Mouse (Mus musculus) testis, adult 2 months (tissue): Measurements from ENCODE around the gene Prr5l. TPM values are rescaled to one million over a fixed set of nuclear protein-coding genes. Genes with fewer than 3 reads are reported as not detected.

Experiments
- H3K27ac ChIP-seq: fragments of 200-500 bp; 2 replicates; pipeline ENCODE4 v1.5.1; 2012; ENCODE audit warnings: low read depth, low read length; ENCODE audit not compliant: control insufficient read depth, insufficient read depth
- H3K27me3 ChIP-seq: fragments of 200-500 bp; 2 replicates; pipeline ENCODE4 v1.6.1; 2012; ENCODE audit warnings: mild to moderate bottlenecking, low read length, moderate library complexity; ENCODE audit not compliant: control insufficient read depth, insufficient read depth
- H3K36me3 ChIP-seq: fragments of 200-500 bp; 2 replicates; pipeline ENCODE4 v1.6.1; 2012; ENCODE audit warnings: mild to moderate bottlenecking, low read length; ENCODE audit not compliant: control insufficient read depth, insufficient read depth
- H3K4me1 ChIP-seq: fragments of 200-500 bp; 2 replicates; pipeline ENCODE4 v1.6.1; 2012; ENCODE audit warnings: low read length; ENCODE audit not compliant: control insufficient read depth, insufficient read depth
- H3K4me3 ChIP-seq: fragments of 200-500 bp; 2 replicates; pipeline ENCODE4 v1.5.1; 2012; ENCODE audit warnings: low read depth, mild to moderate bottlenecking, low read length, moderate library complexity, mixed read lengths; ENCODE audit not compliant: control insufficient read depth
- CTCF ChIP-seq: fragments of 200-500 bp; IDR thresholded peaks from 2 replicates; pipeline ENCODE4 v1.5.1; 2012; ENCODE audit warnings: low read depth, mild to moderate bottlenecking, inconsistent platforms, low read length, moderate library complexity; ENCODE audit not compliant: control insufficient read depth, insufficient read depth, insufficient replicate concordance
- POLR2A ChIP-seq: fragments of 200-500 bp; IDR thresholded peaks from 2 replicates; pipeline ENCODE4 v1.6.1; 2012; ENCODE audit warnings: low read depth, mild to moderate bottlenecking, inconsistent platforms, low read length, moderate library complexity; ENCODE audit not compliant: control insufficient read depth
- polyA plus RNA-seq: library from polyadenylated mRNA; depleted of rRNA; stranded (reverse); fragments of >200 nt; gene quantifications from 2 replicates; pipeline ENCODE4 v1.2.3, GENCODE M21; 2012

Gene Prr5l
- polyA plus RNA-seq, 1 experiment: 1.1 TPM

- H3K4me1 ChIP-seq: peaks cover 2% of the 10 kb centered on the region; the same call in 1 of the 2 replicates
- H3K36me3 ChIP-seq: no peaks in the 10 kb centered on the region
- TF ChIP-seq POLR2A (no peak), CTCF (no peak)
- no peaks in the 10 kb centered on the region for H3K27me3 ChIP-seq
- no peak overlapping the region for H3K4me3 ChIP-seq
- H3K27ac ChIP-seq: no peak overlapping the region
Observed at GRCm38 (mm10) chr2:101832361-101832760, 50.5 kb downstream of the Prr5l start.

DNA sequence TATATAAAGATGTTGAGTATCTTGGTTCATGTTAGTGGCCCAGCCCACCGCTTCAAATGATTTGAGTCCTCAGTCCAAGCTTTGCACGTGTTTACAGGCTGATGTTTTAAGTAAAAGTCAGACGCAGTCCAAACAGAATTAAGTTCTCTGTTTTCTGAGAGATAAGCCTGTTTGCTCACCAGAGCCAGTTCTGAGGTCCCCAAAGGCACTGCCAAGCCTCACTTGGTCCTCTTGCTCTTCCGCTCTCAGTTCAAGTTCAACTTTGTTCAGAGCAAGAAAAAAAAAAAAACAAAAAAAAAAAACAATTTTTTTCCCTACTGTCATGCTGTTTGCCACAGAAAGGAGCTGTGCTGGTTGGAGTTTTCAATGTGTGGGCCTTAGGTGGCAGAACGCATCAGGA is 51.0 kb downstream of the Prr5l start:
- Histone ChIP-seq H3K4me3 (no peak overlapping the region), H3K27me3 (no peaks in the 10 kb centered on the region), H3K27ac (no peak overlapping the region), H3K4me1 (peaks cover 2% of the 10 kb centered on the region; the same call in 1 of the 2 replicates), H3K36me3 (no peaks in the 10 kb centered on the region)
- TF ChIP-seq CTCF (no peak), POLR2A (no peak)

GRCm38 (mm10) chr2:101830186-101830915 is 52.5 kb downstream of the Prr5l start:
- Histone ChIP-seq H3K27me3 (no peaks in the 10 kb centered on the region), H3K27ac (no peak overlapping the region), H3K36me3 (no peaks in the 10 kb centered on the region), H3K4me3 (no peak overlapping the region), H3K4me1 (peaks cover 2% of the 10 kb centered on the region; the same call in 1 of the 2 replicates)
- TF ChIP-seq POLR2A (no peak), CTCF (no peak)

DNA sequence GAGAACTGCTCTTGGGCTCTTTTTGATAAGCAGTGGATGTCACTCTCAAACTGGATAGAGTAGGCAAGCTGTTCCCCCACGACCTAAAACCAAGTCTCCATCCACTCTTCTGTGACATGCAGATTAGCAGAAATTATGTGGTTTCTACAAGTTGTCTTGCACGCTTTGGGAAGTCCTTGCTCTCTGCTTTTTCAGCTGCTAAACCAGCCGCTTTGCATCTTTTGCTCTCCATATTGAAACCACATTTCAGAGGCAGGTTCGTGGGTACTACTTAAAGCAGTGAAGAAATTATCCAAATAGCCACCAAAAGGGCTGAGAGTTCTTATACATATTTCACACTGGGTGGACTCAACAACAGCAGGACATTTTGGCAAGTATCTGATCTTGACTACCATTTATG is 53.8 kb downstream of the Prr5l start:
- no peak overlapping the region for H3K27ac ChIP-seq
- H3K27me3 ChIP-seq: no peaks in the 10 kb centered on the region
- no peaks in the 10 kb centered on the region for H3K36me3 ChIP-seq
- peaks cover 2% of the 10 kb centered on the region; the same call in 1 of the 2 replicates for H3K4me1 ChIP-seq
- no peak overlapping the region for H3K4me3 ChIP-seq
- no peak for TF ChIP-seq POLR2A
- TF ChIP-seq CTCF: no peak

DNA sequence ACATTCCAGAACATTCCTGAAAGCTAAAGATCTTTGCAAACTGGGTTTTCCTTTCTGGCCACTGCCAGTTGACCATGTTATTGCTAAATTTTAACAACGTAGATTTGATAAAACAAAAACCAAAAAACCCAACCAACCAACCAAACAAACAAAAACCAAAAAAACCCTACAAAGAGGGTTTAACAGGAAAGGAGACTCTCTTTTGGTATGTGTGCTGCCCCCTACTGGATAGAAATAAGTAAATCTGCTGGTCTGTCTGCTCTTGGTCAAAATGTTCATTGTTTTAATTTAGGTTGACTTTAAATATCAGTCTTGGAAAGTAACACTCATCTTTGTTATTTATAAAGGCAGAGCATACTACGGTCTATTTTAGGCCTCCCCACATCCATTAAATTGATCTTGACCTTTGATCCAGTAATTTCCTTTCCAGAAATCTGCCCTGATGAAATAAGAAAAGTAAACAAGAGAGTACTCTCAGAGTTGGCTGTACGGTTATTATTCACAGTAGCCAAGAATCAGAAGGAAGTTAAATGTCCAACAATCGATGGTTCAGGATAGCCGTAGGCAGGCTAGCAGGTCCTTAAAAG is 54.7 kb downstream of the Prr5l start:
- H3K27ac ChIP-seq: no peak overlapping the region
- H3K36me3 ChIP-seq: no peaks in the 10 kb centered on the region
- TF ChIP-seq CTCF (no peak), POLR2A (no peak)
- H3K4me1 ChIP-seq: peaks cover 2% of the 10 kb centered on the region; the same call in 1 of the 2 replicates
- H3K4me3 ChIP-seq: no peak overlapping the region
- no peaks in the 10 kb centered on the region for H3K27me3 ChIP-seq

GRCm38 (mm10) chr2:101827626-101828025 is 55.2 kb downstream of the Prr5l start:
- TF ChIP-seq POLR2A: no peak
- no peak for TF ChIP-seq CTCF
- H3K27ac ChIP-seq: no peak overlapping the region
- no peak overlapping the region for H3K4me3 ChIP-seq
- no peaks in the 10 kb centered on the region for H3K36me3 ChIP-seq
- H3K4me1 ChIP-seq: peaks cover 2% of the 10 kb centered on the region; the same call in 1 of the 2 replicates
- H3K27me3 ChIP-seq: no peaks in the 10 kb centered on the region

DNA sequence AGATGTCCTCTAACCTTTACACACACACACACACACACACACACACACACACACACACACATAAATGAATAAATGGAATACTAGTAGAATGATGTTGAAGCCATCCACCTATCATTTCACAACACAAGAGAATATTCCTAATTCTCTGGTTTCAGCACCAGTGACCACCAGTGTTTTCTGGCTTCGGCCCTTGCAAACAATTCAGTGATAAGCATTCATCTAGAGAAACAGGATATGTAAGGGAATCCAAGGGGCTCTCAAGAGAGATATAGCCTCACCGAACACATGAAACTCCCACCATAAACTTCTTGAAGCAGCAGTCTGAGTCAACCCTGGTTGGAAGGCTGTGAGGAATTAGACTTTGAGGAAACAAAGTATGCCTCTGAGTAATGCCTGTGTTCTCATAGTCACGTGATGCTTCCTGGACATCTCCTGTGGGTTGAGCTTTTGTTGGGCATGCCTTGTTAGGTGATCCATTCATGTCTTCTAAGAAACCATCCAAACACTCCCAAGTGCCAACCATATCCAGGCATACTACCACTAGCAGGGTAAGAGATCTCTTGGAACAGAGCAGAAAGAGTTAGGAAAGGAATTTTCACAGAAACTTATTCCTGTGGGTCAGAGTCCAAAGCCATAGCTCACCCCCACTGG is 55.8 kb downstream of the Prr5l start:
- TF ChIP-seq CTCF (no peak), POLR2A (no peak)
- Histone ChIP-seq H3K27me3 (no peaks in the 10 kb centered on the region), H3K4me3 (no peak overlapping the region), H3K36me3 (no peaks in the 10 kb centered on the region), H3K27ac (no peak overlapping the region), H3K4me1 (peaks cover 2% of the 10 kb centered on the region; the same call in 1 of the 2 replicates)
